Mouse (Mus musculus) adrenal gland, adult (tissue): Measurements from ENCODE around the gene Tmem35b.

Experiments used
- DNase-seq, 2 experiments: peaks; one replicate each; pipeline ENCODE4 v3.0.0; 2022 to 2023; ENCODE audit warnings: low spot score in 1 of 2; ENCODE audit not compliant: inconsistent age in 2 of 2

Gene Tmem35b

DNA sequence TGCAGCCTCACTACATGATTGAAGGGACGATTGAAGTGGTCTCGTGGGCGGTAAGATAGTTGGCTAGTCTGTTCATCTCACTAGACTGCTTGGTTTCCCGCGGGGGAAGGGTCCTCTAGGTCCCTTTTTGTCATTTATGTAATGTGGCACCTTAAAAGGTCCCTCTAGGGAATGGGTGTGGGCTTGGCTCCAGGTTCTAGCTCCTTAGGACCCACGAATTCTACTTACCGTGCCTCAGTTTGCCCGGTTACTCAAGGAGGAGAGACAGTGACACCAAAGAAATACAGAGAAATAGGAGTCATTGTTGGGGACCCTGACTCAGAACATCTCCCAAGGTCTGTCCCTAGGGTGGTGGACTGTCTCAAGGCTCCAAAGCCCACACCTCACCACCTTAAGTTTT is 44.2 kb downstream of the Tmem35b start:
- no peak for DNase-seq

- DNase-seq = peak; percentile 42 to 83
Measured at GRCm38 (mm10) chr4:127168211-127168913, 44.9 kb downstream of the Tmem35b start.

DNA sequence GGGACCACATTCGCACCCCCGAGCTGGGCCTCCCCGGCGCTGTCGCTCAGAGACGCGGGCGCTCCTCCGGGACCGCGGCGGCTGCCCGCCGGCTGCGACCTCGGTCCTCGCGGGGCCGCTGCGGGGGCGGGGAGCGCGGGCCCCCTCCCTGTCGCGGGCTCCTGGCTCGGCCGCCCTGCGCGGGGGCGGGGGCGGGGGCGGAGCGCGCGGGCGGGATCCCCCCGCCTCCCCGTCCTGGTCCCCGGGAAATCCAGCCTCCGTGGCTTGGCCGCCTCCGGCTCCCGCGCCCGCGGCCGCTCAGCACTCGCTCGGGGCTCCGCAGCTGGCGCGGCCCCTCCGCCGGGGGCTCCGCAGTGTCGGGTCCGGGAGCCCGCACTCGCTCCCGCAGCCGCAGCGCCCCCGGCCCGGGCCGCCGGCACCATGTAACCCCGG is 45.4 kb downstream of the Tmem35b start, which contains the start of gene Dlgap3:
Gene Dlgap3, plus strand, starts transcription at position 291 of the 432 bp plus-strand sequence.
- DNase-seq = peak; percentile 43 to 77

GRCm38 (mm10) chr4:127169346-127170221 is 46.1 kb downstream of the Tmem35b start:
- DNase-seq = peak in 1 of 2 experiments; percentile 27

- DNase-seq = no peak
Measured at GRCm38 (mm10) chr4:127170866-127171265, 47.4 kb downstream of the Tmem35b start.

DNA sequence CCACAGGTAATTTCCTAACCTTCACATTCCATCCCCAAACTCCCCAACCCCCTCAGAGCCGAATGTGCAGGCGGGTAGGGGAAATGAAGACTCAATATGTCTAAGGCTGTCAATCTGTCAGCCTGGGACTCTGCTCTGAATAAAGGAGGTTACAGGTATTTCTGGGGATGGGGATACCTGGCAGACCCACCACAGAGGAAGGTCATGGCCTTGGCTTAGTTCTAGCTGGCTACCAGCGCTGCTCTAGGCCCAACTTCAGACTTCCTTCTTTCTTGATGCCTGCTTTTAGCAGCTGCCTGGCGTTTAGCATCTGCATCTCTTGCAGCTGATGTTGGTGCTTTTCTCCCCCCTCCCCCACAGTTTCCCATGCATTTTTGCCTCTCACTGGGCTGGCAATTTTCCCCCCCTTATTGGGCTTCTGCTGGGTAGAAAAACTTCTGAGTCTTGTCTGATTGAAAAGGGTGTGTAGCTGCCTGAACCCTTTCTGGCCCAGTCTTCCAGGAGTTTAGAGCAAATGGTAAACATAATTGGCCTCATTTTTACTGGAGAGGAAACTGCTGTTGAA is 47.9 kb downstream of the Tmem35b start:
- DNase-seq = no peak

DNA sequence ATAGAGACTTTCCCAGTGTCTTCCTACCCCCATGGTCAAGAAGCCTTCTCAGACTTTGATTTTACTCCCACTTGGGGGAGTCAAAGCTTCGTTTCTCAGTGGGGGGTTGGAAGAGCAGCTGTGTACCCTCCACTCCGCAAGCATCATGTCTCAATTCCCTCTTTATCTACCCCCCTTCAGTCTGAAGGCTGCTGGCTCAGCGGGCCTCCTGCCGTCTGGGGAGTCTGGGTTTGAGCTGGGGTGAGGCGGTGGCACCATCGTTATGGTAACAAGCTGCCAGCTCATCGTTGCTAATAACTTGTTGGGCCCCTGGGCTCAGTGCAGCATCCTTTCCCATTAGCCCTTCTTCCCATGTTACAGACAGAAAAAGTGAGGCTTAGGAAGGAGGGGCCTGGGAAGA is 48.6 kb downstream of the Tmem35b start:
- no peak for DNase-seq

GRCm38 (mm10) chr4:127172614-127173013 is 49.1 kb downstream of the Tmem35b start:
- no peak for DNase-seq

- peak; percentile 64 to 88 for DNase-seq
Measured at GRCm38 (mm10) chr4:127173461-127173860, 50.0 kb downstream of the Tmem35b start.

- DNase-seq = no peak
Measured at GRCm38 (mm10) chr4:127174075-127174899, 50.8 kb downstream of the Tmem35b start.

- DNase-seq = peak; percentile 27 to 36
Measured at GRCm38 (mm10) chr4:127174900-127175278, 51.4 kb downstream of the Tmem35b start.

GRCm38 (mm10) chr4:127177961-127178360 is 54.5 kb downstream of the Tmem35b start:
- DNase-seq = no peak

DNA sequence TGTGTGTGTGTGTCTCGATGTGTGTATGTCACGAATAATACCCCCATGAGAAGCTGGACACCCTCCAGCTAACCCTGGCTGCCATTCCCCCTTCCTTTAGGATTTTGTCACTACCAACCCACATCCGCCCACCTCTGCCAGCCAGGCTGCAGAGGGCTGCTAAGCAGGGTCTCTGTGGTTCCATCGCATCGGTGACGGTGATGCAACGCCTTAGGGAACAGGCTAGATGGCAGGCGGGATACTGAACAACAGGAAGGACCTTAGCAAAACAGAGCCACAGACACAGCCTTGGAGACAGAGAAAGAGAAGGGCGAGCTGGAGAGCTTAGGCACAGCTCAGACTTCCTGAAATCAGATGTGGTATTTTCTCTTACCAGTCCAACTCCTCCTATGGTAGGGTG is 55.2 kb downstream of the Tmem35b start:
- DNase-seq = no peak
